Mouse (Mus musculus) CD8-positive naive resting alpha-beta T cell, adult 2 months (primary cell): ENCODE measurements at regions not wholly inside any gene's neighbourhood (a gene's known extent, or its start where the extent isn't known, plus 50 kb on each side); places are given as distances from the start of the nearest gene placed in this dataset.
A peak's percentile ranks its signal among the peaks of the same experiment; 100 is the strongest.

ENCODE experiments used
- DNase-seq, 2 experiments: peaks; one replicate each; pipeline ENCODE4 v3.0.0; 2022; ENCODE audit warnings: low read depth in 2 of 2, low spot score in 2 of 2

DNA sequence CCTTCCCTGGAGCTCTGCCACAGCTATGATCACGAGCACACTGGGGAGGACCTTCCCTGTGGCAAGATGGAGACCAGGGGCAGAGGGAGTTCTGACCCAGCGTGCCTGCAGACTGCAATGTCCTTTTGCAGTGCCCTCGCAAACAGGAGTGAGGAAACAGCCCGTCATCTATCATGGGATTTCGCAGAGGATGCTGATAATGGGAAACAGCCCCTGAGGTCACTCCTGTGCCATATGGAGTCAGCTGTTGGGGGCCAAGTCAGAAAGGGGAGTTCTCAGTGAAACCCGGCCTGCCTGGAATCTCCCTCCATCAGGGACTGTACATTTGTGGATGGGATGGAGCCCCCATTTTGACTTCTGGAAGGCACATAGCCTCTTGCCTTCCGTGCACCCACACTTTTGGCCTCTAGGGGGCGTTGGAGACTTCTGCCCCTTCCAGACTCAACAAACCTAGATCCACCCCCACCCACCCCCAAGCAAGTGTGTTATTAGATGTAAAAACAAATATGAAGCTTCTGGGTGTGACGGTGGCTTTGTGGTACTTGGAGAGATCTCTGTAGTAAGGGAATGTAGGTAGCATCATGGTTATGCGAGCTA, 98.1 kb downstream of the Kdr start:
- no peak for DNase-seq

DNA sequence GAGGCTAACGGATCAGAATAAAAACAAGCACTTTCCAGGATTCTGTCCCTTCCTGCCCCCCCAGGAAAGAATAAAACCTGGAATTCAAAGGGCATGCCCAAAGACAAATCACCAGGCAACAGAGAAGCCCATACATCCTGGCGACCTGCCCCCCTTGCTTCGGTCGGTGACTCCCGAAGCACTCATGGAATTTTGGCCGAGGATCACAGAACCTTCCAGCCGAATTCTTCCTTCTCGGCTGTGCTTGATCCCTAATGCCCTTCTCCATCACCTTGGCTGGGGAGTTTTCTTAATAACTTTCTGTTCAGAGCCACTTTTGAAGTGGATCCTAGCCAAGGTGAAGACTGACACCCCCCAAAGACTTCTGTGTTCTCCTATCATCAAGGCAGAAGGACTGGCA, 99.9 kb downstream of the Kdr start:
- no peak for DNase-seq

DNA sequence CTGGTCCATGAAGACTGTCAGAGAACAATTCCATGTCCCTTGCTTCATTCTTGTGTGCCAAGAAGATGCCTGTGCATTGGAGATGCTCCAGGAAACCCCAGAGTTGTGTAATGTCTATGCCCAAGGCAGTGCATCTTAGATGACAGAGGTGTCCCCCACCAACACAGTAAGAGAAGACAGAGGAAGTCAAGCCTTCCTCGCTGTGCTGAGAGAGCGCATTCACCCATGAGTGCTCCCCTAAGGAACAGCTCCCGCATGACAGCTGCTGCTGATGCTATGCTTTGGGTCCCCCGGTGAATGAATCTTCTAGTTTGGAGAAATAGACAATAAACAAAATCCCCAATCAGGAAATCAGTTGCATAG, 100.7 kb downstream of the Kdr start:
- DNase-seq: no peak

DNA sequence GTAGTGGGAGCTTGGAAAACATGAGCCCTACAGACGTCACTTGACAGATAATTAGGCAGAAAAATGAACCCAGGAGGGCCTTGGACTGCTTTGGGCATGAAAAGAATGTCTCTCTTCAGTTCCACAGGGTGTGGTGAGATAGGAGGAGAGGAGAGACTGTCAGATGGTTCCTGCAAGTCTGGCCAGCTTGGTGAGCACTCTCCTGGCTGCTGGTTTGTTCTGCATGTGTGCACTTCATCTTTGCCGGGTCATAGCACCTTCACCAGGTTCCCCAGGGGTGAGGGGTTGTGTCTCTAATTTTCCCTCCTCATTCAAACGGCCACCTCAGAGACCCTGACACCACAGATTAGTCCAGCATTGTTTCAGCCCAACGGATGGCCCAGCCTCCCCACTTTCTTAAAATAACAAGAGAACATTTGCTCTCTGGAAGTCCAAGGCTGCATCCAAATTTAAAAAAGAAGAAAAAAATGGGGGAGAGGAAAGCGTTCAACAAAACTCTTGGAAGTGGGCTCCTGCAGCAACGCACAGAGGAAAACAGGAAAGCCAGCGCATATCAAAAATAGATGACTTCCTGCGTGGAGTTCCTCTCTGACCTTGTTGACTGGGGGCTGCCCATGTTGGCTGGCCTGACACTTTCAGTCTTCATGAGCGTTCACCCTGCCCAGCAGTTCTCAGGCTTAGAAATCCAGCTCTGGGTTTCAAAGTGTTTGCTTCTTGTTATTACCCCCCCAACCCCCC, 101.2 kb downstream of the Kdr start:
- no peak for DNase-seq

DNA sequence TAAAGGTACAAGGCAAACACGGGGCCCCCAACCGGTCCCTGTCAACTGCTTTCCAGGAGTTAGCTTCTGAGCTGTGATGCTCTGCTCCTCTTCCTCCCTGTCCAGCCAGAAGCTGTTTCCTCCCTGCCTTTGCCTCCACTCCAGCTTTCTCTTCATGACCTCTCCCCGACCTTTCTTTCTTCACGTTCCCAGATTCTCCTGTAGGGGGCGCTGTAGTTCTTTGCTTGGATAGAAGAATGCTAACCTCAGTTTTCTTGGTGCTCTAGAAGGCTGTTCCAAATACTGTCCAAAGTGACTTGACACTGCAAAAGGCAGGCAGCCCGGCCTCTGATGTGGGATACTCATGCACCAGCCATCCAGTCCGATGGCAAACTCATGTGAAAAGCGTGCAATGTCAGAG, 107.1 kb downstream of the Kdr start:
- peak; percentile 41 to 47 for DNase-seq

DNA sequence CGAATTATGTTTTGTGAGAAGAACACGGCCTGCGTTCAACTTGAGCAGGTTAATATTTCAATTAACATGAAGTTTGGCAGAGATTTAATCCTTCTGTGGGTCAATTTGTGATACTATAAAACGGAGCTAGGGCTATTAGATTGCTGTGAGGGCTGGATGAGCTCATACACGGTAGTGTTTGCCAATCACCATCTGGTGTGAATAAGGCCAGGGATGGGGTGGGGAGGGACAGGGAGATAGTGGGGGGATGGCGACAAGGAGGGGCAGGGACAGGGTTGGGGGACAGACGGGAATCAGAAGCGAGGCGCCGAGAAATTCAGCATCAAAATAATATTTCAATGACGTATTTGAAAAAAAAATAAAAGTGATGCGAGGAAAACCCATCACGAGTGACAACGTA, 107.6 kb downstream of the Kdr start:
- no peak for DNase-seq

DNA sequence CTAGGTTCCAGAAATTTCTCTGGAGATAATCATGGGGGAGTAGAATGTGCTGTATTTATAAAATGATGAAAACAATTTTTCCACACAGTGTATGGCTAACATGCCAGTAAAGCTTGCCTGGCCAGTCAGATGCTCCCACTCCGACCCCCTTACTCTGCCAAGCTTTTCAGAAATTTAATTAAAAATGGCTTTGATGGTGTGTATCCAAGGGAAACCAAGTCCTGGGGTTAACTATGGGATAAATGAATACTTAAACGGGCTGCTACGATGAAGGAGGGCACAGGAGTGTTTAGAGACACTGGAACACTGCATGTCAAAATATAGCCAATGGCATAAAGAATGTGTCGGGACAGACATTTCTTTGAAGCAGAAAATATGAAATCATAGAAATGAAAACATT, 108.7 kb downstream of the Kdr start:
- DNase-seq: no peak

DNA sequence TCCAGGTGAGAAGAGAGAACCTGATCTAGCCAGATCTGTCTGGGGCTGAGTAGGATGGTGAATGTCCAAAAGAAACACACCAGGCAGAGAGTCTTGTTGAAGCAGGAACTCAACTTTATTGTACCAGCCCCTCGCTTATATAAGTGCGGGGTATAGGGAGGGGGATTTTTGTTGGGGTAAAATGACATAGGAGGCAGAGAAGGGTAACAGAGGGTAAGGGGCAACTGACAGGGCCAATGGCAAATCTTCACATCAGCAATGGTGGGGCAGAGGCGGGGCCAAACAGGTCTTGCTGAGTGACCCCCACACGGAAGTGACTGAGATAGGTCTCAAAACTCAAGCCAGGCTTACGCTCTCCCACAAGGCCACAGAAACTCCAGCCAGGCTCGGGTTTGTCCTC, 113.2 kb downstream of the Kdr start:
- DNase-seq: no peak

DNA sequence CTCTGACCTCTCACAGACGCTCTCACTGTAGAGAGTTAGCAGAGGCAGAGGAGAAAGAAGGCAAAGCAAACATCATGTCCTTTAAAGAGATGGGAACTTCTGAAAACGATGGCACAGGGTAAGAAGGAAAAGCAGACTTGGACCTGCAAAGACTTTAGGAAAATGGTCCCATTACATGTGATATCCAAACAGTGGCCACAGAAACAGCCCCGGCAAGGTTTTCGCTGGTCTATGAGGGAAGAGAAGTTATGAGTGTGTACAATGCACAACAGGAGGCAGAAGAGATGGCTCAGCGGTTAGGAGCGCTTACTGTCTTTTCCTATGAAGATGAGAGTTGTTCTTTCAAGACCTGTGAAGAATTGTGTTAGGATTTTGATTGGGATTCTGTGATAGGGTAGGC, 114.9 kb downstream of the Kdr start:
- no peak for DNase-seq

DNA sequence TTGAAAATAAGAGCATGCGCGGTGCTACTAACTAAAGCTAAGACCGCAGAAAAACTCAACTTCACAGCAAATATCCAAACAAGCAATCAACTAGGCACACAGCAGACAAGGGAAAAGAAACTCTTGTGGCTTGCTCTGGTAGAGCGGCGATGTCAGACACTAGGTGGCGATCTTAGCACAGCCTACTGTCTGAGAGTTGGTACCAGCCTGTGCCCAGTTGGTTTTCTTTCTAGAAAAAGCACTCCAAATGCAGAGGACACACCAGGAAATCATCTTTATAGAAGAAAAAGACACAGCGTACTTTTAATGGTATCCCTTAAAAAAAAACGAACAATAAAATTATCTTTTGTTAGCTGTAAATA, 115.6 kb downstream of the Kdr start:
- no peak for DNase-seq

DNA sequence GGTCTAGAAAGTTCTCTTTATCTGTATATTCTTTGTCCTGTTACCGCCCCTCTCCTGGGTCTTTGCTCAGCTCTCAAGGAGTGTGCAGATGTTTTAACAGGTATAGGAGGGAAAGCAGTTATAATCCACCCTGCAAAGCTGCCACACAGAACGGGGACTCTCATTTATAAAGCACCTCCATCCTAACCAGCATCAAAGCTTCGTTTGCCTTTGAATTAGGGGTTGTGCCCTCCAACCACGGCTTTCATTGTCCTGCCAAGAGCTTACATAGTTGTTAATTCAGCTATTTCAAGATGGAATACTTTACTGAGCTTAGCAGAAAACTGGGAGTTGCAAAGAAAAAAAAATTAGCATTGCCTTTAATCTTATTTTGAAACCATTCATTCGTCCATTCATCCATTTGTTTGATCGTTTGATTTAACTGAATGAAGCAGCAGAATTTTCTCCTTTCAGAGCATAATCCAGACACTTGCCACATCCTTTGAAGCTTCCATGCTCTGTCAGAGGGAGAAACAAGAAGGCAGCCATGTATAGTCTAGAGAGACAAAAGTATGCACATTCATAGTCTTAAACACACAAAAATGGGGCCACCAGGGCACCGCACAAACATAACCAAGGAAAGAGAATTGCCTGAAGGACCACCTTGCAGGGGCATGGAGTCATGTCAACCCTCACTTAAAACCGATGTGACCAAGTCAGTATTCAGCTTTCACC, 116.2 kb downstream of the Kdr start:
- no peak for DNase-seq

DNA sequence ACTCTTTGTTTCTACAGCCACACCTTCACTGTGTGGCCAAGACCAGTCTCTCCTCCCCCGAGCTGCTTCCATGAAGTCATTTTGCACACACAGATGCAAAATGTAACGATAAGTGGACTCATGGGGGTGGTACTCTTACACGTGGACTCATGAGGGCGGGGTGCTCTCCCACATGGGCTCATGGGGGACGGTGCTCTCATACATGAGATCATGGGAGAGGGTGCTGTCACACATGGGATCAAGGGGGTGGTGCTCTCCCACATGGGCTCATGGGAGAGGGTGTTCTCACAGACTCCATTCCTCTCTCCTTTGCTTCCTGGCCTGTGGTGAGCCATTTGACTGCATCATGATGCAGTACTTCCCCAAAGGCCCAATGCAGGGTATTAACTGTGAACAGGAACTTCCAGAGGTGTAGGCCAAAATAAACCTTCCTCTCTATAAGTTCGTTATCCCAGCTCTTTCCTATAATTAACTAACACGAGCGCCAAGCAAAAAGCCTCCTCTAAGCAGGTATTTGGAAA, 118.9 kb downstream of the Kdr start:
- DNase-seq: no peak

DNA sequence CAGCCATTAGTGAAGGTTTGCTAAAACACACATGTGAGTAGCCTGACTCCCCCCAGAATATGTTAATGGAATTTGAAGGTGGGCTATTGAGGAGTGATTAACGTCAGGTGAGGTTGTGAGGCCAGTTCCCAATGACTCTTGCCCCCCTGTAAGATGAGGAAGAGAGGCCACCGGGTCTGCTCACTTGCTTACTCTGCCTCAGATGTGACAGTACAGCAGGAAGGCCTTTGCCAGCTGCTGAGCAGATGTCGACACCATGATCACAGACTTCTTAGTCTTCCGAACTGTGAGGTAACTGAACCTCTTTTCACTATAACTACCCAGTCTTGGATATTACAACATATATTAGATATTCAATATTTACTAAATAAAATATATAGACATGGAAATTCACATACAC, 127.4 kb downstream of the Kdr start:
- DNase-seq: no peak

DNA sequence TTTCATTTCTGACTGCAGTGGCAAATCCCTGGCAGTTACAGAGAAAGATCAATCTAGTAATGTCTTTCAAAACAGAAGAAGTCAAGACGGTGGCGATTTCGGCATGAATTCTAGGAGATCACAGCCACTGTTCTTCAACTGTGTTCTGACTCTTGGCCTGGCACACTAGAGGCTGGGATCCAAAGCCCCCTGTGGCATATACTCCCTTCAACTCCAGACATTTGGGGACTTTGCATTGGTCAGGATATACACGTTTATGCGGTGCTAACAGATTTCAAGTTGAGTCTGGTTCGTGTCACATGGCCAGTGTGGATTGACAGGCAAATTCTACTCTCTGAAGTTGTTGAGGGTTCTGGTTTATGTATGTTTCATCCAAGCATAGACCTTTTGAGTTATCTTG, 130.3 kb downstream of the Kdr start:
- no peak for DNase-seq

DNA sequence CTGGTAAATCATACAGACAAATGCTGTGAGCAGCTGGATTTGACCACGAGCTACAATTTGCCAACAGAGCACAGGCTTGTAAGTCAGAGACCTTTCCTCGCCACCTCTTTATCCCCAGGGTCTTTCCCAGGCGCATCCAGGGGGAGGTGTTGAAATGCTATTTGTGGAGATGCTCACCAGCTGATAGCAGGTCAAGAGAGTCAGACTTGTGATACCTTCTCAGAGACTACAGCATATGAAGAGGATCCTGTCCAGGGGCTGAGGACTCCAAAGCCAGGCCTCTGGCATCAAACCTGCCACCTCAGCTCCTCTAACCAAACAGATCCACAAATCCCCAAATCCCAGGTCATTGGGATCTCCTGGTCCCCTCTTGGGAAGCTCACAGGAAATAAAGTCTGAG, 130.9 kb downstream of the Kdr start:
- no peak for DNase-seq

DNA sequence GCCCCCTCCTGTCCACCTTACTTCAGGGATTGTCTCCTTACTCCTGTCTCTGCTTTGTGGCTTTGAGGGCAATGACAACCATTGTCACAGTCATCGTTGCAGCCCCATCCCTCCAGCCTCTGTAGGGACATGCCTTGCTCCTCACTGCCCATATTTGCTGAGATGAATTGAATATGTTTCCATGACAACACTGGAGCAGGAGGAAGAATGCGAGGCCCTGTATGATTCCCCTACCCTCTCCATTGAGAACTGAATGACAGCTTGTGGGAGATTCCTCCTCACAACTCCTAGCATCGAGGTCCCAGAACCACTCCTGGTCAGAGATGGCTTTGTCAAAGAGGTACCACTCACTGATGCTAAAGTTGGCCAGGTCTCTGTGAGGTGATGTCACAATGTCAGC, 132.2 kb downstream of the Kdr start:
- no peak for DNase-seq

DNA sequence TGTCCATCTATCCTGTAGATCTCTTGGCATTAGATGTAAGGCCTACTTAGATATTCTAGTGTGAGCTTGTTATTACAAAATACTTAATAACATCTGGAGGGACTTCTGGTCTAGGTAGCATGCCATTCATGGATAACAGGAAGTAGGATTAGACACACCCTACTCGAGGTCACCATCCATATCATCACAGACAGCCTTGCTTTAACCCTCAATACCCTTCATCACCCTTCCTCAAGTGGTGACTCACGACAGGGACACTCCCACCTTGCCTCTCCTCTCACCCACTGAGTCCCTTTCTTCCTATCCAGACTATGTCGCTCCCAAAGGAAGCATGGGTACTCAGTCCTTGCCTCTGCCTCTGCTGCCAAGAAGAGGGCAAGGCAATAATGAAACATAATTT, 134.5 kb downstream of the Kdr start:
- no peak for DNase-seq

DNA sequence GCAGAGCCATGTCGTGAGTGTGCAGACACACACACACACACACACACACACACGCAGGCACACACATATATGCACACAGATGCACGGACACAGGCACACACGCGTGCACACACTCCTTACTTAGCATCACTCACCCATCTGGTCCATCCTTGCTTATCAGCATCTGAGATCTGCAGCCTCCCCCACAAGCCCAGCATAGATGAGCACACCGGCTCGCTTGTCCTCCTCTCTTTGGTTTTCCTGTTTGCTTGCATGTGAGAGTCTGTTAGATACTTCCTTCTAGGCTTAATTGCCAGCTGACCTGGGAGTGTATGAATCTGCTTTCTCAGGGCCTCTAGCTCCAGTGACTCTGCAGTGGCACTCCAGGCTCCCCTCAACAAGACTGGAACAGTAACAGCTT, 137.8 kb downstream of the Kdr start:
- DNase-seq: no peak

DNA sequence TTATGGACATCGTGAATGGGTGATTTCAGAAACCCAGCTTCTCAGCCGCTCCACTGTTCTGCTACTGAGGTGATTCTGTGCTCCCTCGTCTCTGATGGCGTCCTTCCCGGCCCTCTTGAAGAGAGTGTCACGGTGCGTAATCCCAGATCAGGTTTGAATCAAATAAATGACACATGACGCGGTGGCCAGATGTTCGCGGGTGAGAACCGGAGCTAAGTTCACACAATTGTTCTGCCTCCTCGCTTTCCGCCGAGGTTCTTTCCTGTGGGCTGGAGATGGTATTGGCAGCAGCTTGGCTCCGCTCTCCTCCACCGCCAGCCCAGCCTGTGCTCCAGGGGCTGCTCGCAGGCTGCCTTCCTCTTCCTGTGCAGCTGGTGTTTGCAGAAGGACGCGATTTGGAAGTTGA, 142.7 kb downstream of the Kdr start:
- peak; percentile 39 to 45 for DNase-seq

DNA sequence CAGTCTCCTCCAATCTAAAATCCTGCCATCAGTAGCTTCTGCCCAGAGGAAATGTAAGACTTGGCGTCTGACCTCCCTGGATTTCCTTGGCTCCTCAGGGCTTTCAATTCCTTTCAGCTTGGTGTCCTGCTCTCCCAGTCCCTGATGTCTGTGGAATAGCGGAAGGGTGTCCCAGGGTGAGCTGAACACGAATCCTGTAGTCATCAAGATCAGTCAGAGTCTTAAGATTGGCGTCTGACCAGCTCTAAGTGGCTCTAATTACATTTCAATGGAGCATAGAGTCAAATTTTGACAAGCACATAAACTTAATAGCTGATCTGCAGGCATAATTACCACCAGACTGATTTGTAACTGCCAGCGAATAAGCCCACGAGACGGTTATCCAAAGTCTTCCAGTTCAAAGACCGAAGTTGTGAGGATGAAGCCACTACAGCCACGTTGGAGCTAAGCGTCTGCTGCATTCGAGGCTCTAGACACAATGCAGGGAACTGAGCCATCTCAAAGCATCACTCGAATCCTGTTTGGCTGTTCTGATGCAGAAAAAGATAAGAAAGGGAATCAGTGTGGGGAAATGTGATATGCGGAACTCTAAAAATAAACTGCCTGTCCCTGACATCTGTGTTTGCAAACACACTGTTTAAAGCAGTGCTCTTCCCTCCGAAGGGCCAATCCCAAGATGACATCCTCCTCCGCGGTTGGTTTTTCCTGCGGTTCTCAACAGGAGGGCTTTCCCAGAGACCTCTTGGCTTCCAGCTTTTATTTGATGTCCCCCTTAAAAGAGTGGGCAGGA, 143.3 kb downstream of the Kdr start:
- no peak for DNase-seq

DNA sequence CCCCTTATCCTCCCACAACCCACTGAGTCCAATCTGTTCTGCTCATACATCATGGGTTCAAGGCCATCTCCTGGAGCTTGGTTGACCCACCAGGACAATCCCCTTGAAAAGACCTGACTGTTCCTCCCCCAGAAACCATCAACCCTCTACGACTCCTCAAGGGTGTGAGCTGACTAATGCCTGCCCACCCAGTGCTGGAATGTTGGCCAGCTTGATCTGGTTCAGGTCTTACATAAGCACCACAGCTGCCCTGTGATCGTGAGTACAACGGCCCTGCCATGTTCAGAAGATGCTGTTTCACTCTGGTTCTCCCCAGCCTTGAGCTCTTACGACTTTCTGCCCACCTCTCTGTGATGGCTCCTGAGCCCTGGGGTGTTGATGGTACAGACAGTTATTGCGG, 145.9 kb downstream of the Kdr start:
- no peak for DNase-seq
